Mouse (Mus musculus): ENCODE results near the gene Fscn1. TPM values are rescaled to one million over a fixed set of nuclear protein-coding genes. Genes with fewer than 3 reads are reported as not detected.
A peak's percentile ranks its signal among the peaks of the same experiment; 100 is the strongest.

Fscn1 gene
- total RNA-seq, 2 experiments from 2014 or later, result not detected

DNA sequence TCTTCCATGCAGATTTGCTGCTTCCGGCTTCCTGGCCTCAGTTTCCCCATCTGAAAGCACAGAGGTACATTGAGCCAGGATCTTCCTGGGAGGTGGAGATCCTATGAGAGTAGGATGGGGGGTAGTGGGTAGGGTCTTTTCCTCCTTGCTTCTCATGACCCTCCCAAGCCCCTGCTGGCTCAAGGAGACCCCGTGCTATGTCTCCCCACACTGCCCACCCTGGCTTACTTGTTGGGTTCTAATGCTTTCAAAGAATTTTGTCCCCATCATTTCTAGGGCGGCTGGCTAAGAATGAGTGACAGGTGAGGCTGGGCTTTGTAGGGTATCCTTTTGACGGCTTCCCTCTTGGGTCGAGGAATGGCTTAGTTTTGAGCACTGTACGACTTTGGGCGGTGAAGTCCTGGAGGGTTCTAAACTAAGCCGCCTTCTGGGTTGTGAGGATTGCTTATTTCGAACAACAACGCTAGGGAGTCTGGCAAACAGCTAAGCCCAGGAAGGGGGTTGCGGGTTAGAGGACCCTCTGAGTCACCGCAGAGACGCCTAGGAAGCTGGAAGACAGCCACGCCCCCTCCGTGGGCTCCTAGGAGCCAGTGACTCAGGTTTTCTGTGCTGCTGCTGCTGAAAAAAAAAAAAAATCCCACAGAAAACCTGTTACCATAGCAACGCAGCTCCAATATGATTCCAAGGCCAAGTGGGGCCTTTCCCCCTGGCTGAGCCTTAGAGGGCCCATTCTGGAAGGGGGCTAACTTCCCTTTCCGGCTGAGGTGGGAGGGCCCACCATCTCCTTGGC lies 3.8 kb downstream of the Fscn1 start:
- peak; percentile 23; the same call in 1 of the 2 replicates for ATAC-seq (replicated peaks; ENCODE audit: poor library complexity, severe bottlenecking)

DNA sequence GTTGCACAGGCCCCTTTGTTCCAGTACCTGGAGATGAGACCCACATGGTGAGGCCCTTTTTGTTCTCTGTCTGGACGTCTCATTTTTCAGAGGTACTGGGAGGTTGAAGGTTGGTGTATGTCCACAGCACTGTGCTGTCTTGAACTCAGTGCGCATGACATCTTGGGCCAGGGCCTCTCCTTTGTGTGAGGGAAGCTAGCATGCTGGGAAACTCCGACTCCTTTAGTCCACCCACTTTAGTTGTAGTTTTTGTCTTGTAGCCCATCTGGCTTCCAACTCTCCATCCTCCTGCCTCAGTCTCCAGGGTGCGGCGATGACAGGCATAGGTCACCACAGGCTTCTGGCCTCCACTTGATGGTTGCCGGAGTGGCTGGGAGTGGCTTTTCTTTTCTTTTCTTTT lies 4.5 kb downstream of the Fscn1 start:
- no peak for ATAC-seq (replicated peaks; ENCODE audit: poor library complexity, severe bottlenecking)

DNA sequence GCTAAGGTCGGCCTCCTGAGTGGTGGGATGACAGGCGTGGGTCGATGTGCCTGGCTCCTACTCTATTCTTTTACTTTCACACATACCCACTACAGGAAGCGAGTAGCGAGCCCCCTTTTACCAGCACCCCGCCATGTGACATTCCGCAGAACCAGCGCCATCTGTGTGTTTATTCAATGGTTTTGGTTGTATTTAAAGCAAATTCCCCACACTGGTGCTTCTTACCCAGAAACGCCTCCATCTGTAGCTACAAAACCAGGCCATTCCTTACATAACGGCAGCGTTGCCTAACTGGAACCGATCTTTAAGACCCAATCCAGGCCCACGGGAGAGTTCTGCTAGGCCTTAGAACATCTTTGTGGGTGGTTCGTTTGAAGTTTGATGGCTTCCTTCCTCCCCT lies 8.3 kb downstream of the Fscn1 start:
- ATAC-seq (replicated peaks; ENCODE audit: poor library complexity, severe bottlenecking), result no peak

DNA sequence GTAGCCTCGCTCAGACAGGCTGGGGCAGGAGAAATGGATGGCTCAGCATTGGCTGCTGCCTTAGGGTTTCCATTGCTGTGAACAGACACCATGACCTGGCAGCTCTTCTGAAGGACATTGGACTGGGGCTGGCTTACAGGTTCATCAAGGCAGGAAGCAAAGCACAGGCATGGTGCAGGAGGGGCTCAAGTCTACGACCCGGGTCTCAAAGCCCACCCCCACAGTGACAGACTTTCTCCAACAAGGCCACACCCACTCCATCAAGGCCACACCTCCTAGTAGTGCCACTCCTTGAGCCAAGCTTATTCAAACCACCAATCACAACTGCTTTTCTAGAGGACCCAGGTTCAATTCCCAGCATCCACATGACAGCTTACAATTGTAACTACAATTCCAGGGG lies 13.8 kb downstream of the Fscn1 start:
- no peak for ATAC-seq (replicated peaks; ENCODE audit: poor library complexity, severe bottlenecking)

DNA sequence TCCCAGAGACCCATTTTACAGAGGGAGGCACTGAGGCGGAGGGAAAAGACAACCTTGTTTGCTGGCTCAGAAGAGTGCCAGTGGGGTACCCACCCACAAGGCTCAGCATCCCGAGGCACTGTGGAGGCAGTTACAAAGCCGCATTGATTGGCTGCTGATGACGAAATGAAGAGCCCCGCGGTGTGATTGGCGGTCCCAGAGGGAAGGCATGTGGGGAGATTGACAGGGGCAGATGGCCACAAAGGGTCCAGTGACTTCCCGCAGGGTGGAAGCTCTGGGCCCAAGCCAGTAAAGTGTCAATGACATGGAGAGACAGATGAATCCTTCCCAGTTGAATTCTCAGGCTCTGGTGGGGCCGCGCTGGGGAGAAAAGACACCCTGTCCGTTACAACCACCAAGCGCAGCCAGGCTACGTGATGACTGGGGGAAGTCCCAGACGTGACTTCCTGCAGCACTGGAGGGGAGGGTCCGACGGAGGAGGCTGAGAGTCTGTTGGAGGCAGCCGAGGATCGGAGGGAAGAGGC lies 14.5 kb downstream of the Fscn1 start:
- peak; percentile 85 for ATAC-seq (replicated peaks; ENCODE audit: poor library complexity, severe bottlenecking)

DNA sequence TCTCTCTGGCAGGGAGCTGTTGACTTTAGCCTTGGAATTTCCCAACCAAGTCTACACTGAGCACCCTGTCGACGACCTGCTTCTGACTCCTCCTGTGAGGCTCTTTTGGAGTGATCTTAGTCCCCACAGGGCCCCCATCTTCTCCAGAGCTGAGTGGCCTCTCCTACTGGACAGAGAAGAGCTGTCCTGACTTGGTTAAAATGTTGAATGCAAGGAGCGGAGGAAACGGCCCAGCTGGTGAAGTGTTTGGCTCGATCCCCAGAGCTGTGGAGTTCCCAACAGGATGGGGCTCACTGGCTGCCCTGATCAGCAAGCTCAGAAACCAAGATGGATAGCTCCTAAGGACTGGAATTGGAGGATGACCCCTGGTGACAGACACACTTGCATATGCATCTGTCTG lies 16.4 kb downstream of the Fscn1 start:
- no peak for ATAC-seq (replicated peaks; ENCODE audit: poor library complexity, severe bottlenecking)

DNA sequence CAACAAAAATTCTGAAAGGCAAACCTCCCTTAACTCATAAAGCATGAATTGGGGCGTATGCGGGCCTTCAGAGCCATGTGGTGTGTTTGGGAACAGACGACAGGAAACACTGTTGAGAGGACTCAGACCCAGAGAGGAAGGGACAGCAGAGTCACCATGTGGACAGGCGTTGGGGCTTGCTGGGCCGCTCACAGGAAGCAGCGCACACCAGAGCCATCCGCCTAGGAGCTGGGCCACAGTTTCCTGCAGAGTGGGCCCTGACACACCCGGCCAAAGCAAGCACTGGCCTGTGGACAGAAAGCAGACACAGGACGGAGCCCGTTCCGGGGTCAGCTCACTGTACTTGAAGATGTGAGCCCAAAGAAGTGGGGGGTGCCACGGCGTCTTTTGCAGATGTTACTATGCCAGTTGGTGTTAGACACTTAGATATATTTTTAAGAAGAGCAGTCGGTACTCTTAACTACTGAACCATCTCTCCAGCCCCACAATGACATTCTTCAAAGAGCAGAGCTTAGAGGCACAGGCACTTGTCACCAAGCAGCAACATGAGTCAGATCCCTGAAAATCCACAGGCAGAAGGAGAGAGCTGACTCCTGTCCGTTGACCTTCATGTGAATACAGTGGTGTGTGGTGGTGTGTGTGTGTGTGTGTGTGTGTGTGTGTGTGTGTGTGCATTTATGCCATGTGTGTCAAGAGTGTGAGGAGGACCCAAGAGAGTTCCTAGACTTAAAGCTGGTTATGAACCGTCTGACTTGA lies 22.1 kb downstream of the Fscn1 start:
- peak; percentile 52 for ATAC-seq (replicated peaks; ENCODE audit: poor library complexity, severe bottlenecking)

DNA sequence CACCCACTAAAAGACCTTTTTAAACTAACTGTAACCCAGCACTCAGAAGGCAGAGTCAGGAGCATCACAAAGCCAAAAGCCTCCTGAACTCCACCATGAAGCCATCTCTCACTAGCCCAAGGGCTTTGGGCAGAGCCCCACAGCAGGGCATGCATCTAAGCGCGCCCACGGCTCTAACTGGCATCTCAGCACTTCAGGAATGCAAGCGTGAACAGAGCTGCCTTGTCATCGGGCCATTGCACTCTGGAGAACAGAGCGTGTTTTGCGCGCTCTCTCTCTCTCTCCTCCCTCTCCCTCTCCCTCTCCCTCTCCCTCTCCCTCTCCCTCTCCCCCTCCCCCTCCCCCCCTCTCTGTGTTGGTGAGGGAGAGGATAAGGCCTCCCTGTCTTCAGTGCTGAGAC lies 23.0 kb downstream of the Fscn1 start:
- no peak for ATAC-seq (replicated peaks; ENCODE audit: poor library complexity, severe bottlenecking)

DNA sequence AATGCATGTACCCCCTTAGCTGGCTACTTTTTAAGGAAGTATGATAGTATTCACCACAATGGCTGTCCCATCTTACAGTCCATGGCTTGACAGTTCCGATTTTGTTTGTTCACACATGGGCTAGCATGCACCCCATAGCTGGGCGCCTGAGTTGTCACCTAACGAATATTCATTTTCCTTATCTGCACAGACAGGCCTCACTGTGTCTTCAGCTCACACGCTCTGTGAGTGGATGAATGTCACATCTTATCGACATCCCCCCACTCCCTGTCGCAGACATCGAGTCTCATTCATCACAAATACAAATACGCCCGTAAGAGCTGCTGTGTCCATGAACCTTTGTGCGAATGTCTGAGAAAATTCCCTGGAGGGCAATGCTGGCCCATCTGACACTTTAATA lies 24.1 kb downstream of the Fscn1 start:
- ATAC-seq (replicated peaks; ENCODE audit: poor library complexity, severe bottlenecking), result no peak

DNA sequence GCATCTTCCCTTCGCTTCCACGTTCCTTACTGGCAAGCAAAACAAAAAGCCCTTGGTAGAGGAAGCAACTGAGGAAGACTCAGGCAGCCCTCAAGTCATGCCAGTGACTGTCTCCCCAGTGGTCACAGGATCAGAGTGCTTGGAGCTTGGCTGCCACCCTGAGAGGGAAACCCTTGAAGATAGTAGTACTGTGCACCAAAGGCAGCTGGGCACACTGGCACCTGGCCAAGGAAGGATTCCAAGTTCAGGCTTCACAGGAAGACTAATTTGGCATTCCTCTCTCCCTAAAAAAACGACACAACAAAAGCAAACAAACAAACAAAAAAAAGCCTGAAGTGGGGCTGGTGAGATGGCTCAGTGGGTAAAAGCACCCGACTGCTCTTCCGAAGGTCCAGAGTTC lies 28.4 kb downstream of the Fscn1 start:
- no peak for ATAC-seq (replicated peaks; ENCODE audit: poor library complexity, severe bottlenecking)

DNA sequence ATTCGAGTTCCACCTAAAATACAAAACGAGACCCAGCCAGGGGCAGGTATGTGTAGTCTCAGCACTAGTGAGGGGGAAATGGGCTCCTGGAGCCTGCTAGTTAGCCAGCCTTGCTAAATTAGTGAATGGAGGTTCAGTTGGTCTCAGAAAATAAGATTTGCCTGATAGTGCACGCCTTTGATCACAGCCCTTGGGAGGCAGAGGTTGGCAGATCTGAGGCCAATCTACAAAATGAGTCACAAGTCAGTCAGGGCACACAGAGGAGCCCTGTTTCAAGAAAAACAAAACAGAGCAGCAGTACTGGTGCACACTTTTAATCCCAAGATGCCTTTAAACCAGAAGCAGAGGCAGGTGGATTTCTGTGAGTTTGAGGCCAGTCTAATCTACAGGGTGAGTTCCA lies 29.0 kb downstream of the Fscn1 start:
- no peak for ATAC-seq (replicated peaks; ENCODE audit: poor library complexity, severe bottlenecking)

DNA sequence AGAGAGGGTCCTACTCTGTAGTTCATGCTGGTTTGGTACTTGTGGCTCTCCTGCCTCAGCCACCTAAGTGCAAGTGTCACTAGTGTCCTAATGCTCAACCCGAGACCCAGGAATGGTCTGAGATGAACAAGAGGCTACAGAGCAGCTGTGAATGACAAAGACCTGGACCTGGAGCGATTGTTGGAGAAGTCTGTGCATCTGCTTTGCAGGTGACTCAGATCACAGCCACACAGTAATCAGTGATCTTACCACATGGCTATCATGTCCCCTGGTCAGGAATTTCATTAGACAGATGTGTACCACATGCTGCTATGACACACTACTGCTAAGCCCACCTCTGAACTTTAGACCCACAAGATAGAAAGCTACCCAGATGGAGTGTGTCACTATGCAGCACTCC lies 34.6 kb downstream of the Fscn1 start:
- no peak for ATAC-seq (replicated peaks; ENCODE audit: poor library complexity, severe bottlenecking)

DNA sequence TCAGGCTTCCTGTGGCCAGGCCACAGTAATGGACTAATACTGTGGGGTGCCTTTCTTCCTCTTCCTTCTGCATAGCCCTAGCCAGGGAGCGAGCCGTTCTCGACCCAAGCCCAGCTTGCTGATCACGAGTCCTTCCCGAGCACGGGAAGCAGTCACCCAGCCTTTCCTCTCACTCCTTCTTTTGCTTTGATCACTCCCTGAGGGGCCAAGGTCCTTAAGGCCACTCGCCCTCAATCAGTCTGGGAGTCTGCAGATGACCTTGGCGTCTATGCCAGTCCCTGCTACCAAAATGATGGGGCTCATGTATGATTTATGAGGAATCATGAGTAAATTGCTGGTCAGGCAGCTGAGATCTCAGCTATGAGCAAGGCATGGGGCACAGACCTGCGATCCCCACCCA lies 37.4 kb downstream of the Fscn1 start:
- ATAC-seq (replicated peaks; ENCODE audit: poor library complexity, severe bottlenecking), result no peak

DNA sequence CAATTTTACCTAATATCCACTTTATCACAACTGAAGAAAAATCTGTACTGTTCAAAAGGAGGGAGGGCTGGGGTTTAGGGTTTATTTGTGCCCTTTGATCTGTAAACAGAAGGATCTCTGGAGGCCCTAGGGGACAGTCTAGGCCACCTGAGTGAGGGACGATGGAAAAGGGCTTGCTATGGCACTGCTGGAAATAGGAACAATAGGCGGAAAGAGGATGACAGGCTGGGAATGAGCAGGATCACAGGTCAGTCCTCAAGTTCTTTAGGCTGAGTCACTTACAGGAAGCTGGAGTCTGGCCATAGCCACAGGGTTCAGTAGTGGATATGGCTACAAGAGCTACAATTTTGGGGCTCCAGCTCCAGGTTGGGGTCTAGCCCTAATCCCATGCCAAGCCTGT lies 38.0 kb downstream of the Fscn1 start:
- no peak for ATAC-seq (replicated peaks; ENCODE audit: poor library complexity, severe bottlenecking)

DNA sequence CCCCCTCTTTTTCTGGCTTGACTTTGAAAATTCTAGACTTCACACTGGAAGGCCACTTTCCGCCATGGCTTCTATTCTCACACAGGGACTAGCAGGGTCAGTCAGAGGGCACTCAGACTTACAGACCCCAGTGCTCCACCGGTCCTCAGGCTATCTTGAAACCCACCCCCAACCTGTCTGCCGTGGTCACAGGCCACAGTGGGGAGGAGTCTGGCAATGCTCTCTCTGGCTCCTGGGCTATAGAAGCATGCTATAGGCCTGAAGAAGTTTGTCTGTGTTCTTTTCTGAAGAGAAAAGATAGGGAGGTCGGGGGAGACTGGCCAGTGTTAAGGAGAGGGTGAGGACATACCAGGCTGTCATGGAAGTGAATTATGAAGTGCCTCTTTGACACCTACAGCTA lies 39.9 kb downstream of the Fscn1 start:
- no peak for ATAC-seq (replicated peaks; ENCODE audit: poor library complexity, severe bottlenecking)

DNA sequence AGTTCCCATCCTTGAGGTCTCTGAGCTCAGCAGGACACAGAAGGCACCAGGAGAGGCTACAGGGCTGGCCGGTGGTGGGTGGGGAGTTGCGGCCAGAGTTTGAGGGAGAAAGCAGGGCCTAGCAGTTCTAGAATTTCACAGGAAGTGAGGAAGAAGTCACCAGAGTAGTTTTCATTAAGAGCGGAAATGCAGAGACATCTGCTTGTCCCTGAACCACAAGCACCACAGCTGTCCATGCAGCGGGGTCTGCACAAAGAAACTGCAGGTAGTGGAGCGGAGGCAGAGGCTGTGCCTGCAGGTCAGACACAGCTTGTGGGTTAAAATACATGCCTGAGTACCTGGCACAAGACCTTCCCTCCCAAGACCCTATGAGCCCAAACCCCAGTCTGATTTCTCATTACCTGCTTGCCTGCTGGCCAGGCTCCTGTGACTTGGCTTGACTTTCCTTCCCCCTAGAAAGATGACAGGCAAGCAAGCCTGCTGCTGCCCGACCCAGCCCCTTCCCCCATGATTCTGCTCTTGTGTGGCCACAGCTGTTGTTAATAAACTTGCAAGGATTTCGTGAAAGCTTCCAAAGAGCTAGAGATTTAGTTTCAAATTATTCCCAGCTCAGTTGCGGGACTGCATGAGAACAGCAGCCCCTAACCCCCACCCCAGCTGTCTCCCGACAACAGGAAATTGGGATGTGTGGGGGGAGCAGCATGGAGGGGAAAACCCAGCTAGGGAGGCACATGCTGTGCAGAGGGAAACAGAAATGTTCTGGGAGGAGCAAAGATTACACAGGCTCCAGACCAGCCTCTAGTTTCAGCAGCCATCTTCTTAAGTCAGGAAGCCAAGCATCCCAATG lies 40.7 kb downstream of the Fscn1 start:
- no peak for ATAC-seq (replicated peaks; ENCODE audit: poor library complexity, severe bottlenecking)

DNA sequence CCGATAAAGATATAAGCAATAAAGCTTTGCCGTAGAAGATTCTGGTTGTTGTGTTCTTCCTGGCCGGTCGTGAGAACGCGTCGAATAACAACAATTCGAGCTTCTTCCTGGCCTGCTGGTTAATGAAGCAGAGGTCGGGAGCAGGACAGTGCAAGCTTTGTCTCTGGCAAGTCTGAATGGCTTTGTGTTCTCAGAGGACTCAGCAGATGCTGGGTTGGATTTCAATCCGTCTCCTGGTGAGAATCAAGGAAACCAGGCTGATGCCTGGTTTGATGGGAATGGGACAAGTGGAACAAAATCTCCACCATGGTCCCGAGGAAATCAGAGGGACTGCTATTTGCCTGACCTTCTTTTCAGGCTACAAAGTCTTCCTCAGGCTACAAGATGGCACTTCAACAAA lies 49.2 kb downstream of the Fscn1 start:
- ATAC-seq (replicated peaks; ENCODE audit: poor library complexity, severe bottlenecking), result no peak

DNA sequence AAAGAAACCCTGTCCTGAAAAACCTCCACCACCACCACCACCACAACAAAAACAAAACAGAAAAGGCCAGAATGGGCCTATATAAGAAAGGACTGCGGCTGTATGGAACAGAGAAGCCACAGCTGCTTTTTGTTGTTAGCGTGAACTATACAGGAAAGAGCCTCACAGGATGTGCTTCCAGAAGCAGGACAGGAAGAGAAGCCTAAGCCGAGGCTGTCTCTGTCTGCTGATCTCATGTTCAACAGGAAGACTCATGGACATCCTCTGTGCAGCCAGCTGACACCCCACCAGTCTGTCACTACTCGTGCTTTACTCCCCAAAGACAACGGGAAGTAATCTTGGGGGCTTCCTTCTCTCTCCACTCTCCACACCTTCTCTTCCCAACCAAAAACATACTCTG lies 57.3 kb downstream of the Fscn1 start:
- no peak for ATAC-seq (replicated peaks; ENCODE audit: poor library complexity, severe bottlenecking)
